Mouse (Mus musculus) telencephalon, adult 2 months (tissue): ENCODE results near the gene Eif2ak4.

Experiments used
- DNase-seq: peaks from one replicate; pipeline ENCODE4 v3.0.0-alpha.2; 2011; ENCODE audit warnings: low read depth, low spot score

Eif2ak4 gene

GRCm38 (mm10) chr2:118388341-118389335, at the start of gene Eif2ak4:
Gene Eif2ak4 (plus strand): TSS chr2:118388618.
- peak; percentile 98 for DNase-seq

- no peak for DNase-seq
Measured at GRCm38 (mm10) chr2:118341295-118341694, 47.1 kb upstream of the Eif2ak4 start.

GRCm38 (mm10) chr2:118343897-118344296, 44.5 kb upstream of the Eif2ak4 start:
- DNase-seq = no peak

- DNase-seq = no peak
Measured at GRCm38 (mm10) chr2:118345535-118345934, 42.9 kb upstream of the Eif2ak4 start.

- no peak for DNase-seq
Measured at GRCm38 (mm10) chr2:118353498-118353897, 34.9 kb upstream of the Eif2ak4 start.

- DNase-seq = no peak
Measured at GRCm38 (mm10) chr2:118353916-118354403, 34.5 kb upstream of the Eif2ak4 start.

GRCm38 (mm10) chr2:118355138-118355719, 33.2 kb upstream of the Eif2ak4 start:
- DNase-seq = no peak

GRCm38 (mm10) chr2:118371841-118372240, 16.6 kb upstream of the Eif2ak4 start:
- no peak for DNase-seq

GRCm38 (mm10) chr2:118372561-118372900, 15.9 kb upstream of the Eif2ak4 start:
- DNase-seq = no peak

- DNase-seq = no peak
Measured at GRCm38 (mm10) chr2:118372901-118373571, 15.4 kb upstream of the Eif2ak4 start, which contains the start of gene Gpr176. Gene Gpr176 (minus strand): TSS chr2:118373419.

- DNase-seq = peak; percentile 74
Measured at GRCm38 (mm10) chr2:118373572-118374279, 14.7 kb upstream of the Eif2ak4 start.

- DNase-seq = no peak
Measured at GRCm38 (mm10) chr2:118375522-118375921, 12.9 kb upstream of the Eif2ak4 start.

GRCm38 (mm10) chr2:118375931-118376330, 12.5 kb upstream of the Eif2ak4 start:
- DNase-seq = peak; percentile 46

GRCm38 (mm10) chr2:118379756-118380155, 8.7 kb upstream of the Eif2ak4 start:
- no peak for DNase-seq

GRCm38 (mm10) chr2:118383387-118383786, 5.0 kb upstream of the Eif2ak4 start:
- DNase-seq = no peak

GRCm38 (mm10) chr2:118389569-118389968, 1.2 kb downstream of the Eif2ak4 start:
- no peak for DNase-seq

GRCm38 (mm10) chr2:118390072-118390471, 1.7 kb downstream of the Eif2ak4 start:
- DNase-seq = no peak

GRCm38 (mm10) chr2:118391201-118391600, 2.8 kb downstream of the Eif2ak4 start:
- no peak for DNase-seq

GRCm38 (mm10) chr2:118399751-118400150, 11.3 kb downstream of the Eif2ak4 start:
- no peak for DNase-seq

- DNase-seq = no peak
Measured at GRCm38 (mm10) chr2:118401834-118402727, 13.7 kb downstream of the Eif2ak4 start.
